Mouse (Mus musculus) large intestine, adult 2 months (tissue): ENCODE measurements around the gene Sstr2. TPM values are rescaled to one million over a fixed set of nuclear protein-coding genes. Genes with fewer than 3 reads are reported as not detected.

Experiments used
- DNase-seq: peaks from one replicate; pipeline ENCODE4 v3.0.0-alpha.2; 2012; ENCODE audit warnings: low read depth, low spot score
- WGBS: fragments of 180-500 bp; shearing (Covaris S2); methylation state at CpG from one replicate; pipeline ENCODE4 v1.1.7; 2018; 5-methylcytosine and 5-hydroxymethylcytosine counted together
- polyA plus RNA-seq: library from polyadenylated mRNA; depleted of rRNA; stranded (reverse); fragments of >200 nt; gene quantifications from 2 replicates; pipeline ENCODE4 v1.2.3, GENCODE M21; 2012

Gene Sstr2
- polyA plus RNA-seq, 1 experiment: 0.20 TPM

GRCm38 (mm10) chr11:113618303-113618671 lies 855 bp upstream of the Sstr2 start:
- WGBS: 20% methylated on average over 4 of the region's 4 CpGs
- DNase-seq: no peak

GRCm38 (mm10) chr11:113619420-113620080 lies 408 bp downstream of the Sstr2 start:
- whole genome bisulfite sequencing: 2% methylated on average over 31 of the region's 31 CpGs
- no peak for DNase-seq

GRCm38 (mm10) chr11:113621001-113621400 lies 1.9 kb downstream of the Sstr2 start:
- 76% methylated on average over 2 of the region's 2 CpGs for WGBS
- no peak for DNase-seq

- DNase-seq: no peak
- WGBS: 82% methylated on average over 4 of the region's 4 CpGs
Measured at GRCm38 (mm10) chr11:113622028-113622427, 2.9 kb downstream of the Sstr2 start.

GRCm38 (mm10) chr11:113625437-113625836 lies 6.3 kb downstream of the Sstr2 start:
- WGBS: 63% methylated on average over 18 of the region's 18 CpGs
- no peak for DNase-seq

GRCm38 (mm10) chr11:113627785-113628184 lies 8.6 kb downstream of the Sstr2 start:
- WGBS: 63% methylated on average over 4 of the region's 4 CpGs
- DNase-seq: no peak

GRCm38 (mm10) chr11:113630642-113631041 lies 11.5 kb downstream of the Sstr2 start:
- WGBS: 32% methylated on average over 7 of the region's 7 CpGs
- no peak for DNase-seq

- DNase-seq: no peak
- WGBS: 26% methylated on average over 8 of the region's 8 CpGs
Measured at GRCm38 (mm10) chr11:113631302-113631701, 12.2 kb downstream of the Sstr2 start.

- DNase-seq: no peak
- 26% methylated on average over 8 of the region's 8 CpGs for WGBS
Measured at GRCm38 (mm10) chr11:113631862-113632261, 12.7 kb downstream of the Sstr2 start.

GRCm38 (mm10) chr11:113632303-113632702 lies 13.2 kb downstream of the Sstr2 start:
- DNase-seq: no peak
- 47% methylated on average over 7 of the region's 7 CpGs for WGBS

GRCm38 (mm10) chr11:113633398-113633797 lies 14.3 kb downstream of the Sstr2 start:
- no peak for DNase-seq
- 96% methylated on average over 5 of the region's 5 CpGs for WGBS

GRCm38 (mm10) chr11:113634699-113635121 lies 15.6 kb downstream of the Sstr2 start:
- WGBS: 79% methylated on average over 10 of the region's 10 CpGs
- no peak for DNase-seq

GRCm38 (mm10) chr11:113638680-113639079 lies 19.5 kb downstream of the Sstr2 start:
- no peak for DNase-seq
- 65% methylated on average over 12 of the region's 12 CpGs for WGBS

- WGBS: 94% methylated on average over 3 of the region's 3 CpGs
- DNase-seq: no peak
Measured at GRCm38 (mm10) chr11:113645181-113645580, 26.0 kb downstream of the Sstr2 start.

GRCm38 (mm10) chr11:113648152-113648551 lies 29.0 kb downstream of the Sstr2 start:
- no peak for DNase-seq
- WGBS: 2% methylated on average over 15 of the region's 15 CpGs

- 44% methylated on average over 26 of the region's 26 CpGs for WGBS
Measured at GRCm38 (mm10) chr11:113648690-113649352, 29.7 kb downstream of the Sstr2 start, which contains the start of gene Cog1. Gene Cog1, plus strand, starts transcription at chr11:113649169.

GRCm38 (mm10) chr11:113649353-113650210 lies 30.4 kb downstream of the Sstr2 start, which contains the start of gene Slc39a11:
Gene Slc39a11, minus strand, starts transcription at chr11:113650079.
- no peak for DNase-seq
- under 1% methylated on average over 91 of the region's 91 CpGs for WGBS

More at GRCm38 (mm10) chr11:113648690-113649352, 29.7 kb downstream of the Sstr2 start, which contains the start of gene Cog1:
- no peak for DNase-seq

- DNase-seq: no peak
- whole genome bisulfite sequencing: 43% methylated on average over 22 of the region's 22 CpGs
Measured at GRCm38 (mm10) chr11:113651206-113651906, 32.2 kb downstream of the Sstr2 start.

- DNase-seq: no peak
- 46% methylated on average over 8 of the region's 8 CpGs for WGBS
Measured at GRCm38 (mm10) chr11:113651907-113652273, 32.7 kb downstream of the Sstr2 start.

GRCm38 (mm10) chr11:113652516-113652915 lies 33.4 kb downstream of the Sstr2 start:
- WGBS: 90% methylated on average over 6 of the region's 6 CpGs

More at GRCm38 (mm10) chr11:113652516-113652915, 33.4 kb downstream of the Sstr2 start:
- no peak for DNase-seq
